Mouse (Mus musculus): ENCODE measurements around the gene Isyna1.

Isyna1 gene

GRCm38 (mm10) chr8:70605871-70606779 lies 12.0 kb downstream of the Isyna1 start:
- POLR2A ChIA-PET, result interaction anchor here in 2 of 4 experiments (0.9 to 10.0 kb wide), 15 partner anchors 9 to 101 kb away, joined by 3 to 161 read pairs (median 5); partner anchors contain the start of genes Ell (in 1 of the 2), Jund (in 1 of the 2), Lrrc25 (in 1 of the 2) and Lsm4 (in 1 of the 2)

GRCm38 (mm10) chr8:70606780-70607602 lies 12.8 kb downstream of the Isyna1 start:
- ChIA-PET POLR2A (interaction anchor here in 3 of 4 experiments (0.5 to 10.0 kb wide), 30 partner anchors 8 to 255 kb away, joined by 3 to 161 read pairs (median 6); partner anchors contain the start of genes Ell (in 2 of the 3), Jund (in 2 of the 3), Pgpep1 (in 2 of the 3) and Arrdc2 (in 1 of the 3)), CTCF (interaction anchor here in 3 of 4 experiments (1.0 to 5.7 kb wide), 4 partner anchors 9 to 23 kb away, joined by 3 to 51 read pairs (median 21); no protein-coding TSS in a partner anchor)

More at GRCm38 (mm10) chr8:70605871-70606779, 12.0 kb downstream of the Isyna1 start:
- CTCF ChIA-PET, result interaction anchor here in 1 of 4 experiments (4.1 to 5.7 kb wide), 2 partner anchors 9 to 24 kb away, joined by 38 to 51 read pairs; no protein-coding TSS in a partner anchor

GRCm38 (mm10) chr8:70607603-70607897 lies 13.4 kb downstream of the Isyna1 start:
- POLR2A ChIA-PET, result interaction anchor here (0.5 to 10.0 kb wide), 30 partner anchors 10 to 255 kb away, joined by 3 to 161 read pairs (median 8); partner anchors contain the start of genes Ell (in 2 of the 4), Fkbp8 (in 2 of the 4), Jund (in 2 of the 4) and Lsm4 (in 2 of the 4)

GRCm38 (mm10) chr8:70607898-70608748 lies 13.9 kb downstream of the Isyna1 start:
- CTCF ChIA-PET, result interaction anchor here in 3 of 4 experiments (0.6 to 5.7 kb wide), 16 partner anchors 10 to 257 kb away, joined by 3 to 51 read pairs (median 4); partner anchors contain the start of genes Fkbp8 (in 1 of the 3), Kxd1 (in 1 of the 3) and Lsm4 (in 1 of the 3)
- POLR2A ChIA-PET, result interaction anchor here (0.5 to 10.0 kb wide), 72 partner anchors 10 to 988 kb away, joined by 3 to 161 read pairs (median 6); partner anchors contain the start of genes Lsm4 (in 4 of the 4), Arrdc2 (in 3 of the 4), Fkbp8 (in 3 of the 4) and Jund (in 3 of the 4)

More at GRCm38 (mm10) chr8:70607603-70607897, 13.4 kb downstream of the Isyna1 start:
- CTCF ChIA-PET, result interaction anchor here in 3 of 4 experiments (1.0 to 5.7 kb wide), 6 partner anchors 9 to 65 kb away, joined by 3 to 51 read pairs (median 4); partner anchors contain the start of gene Lsm4 (in 1 of the 3)

GRCm38 (mm10) chr8:70608749-70609367 lies 14.7 kb downstream of the Isyna1 start, which contains the start of gene Ssbp4:
Ssbp4 (minus strand) TSS chr8:70608872.
- CTCF ChIA-PET, result interaction anchor here (0.5 to 5.7 kb wide), 54 partner anchors 8 to 488 kb away, joined by 3 to 51 read pairs (median 4); partner anchors contain the start of genes Fkbp8 (in 2 of the 4), Kxd1 (in 2 of the 4), Arrdc2 (in 1 of the 4) and Ell (in 1 of the 4)
- POLR2A ChIA-PET, result interaction anchor here (0.6 to 10.0 kb wide), 128 partner anchors 8 to 672 kb away, joined by 3 to 161 read pairs (median 5); partner anchors contain the start of genes Lsm4 (in 4 of the 4), Arrdc2 (in 3 of the 4), Ell (in 3 of the 4) and Fkbp8 (in 3 of the 4)

GRCm38 (mm10) chr8:70609368-70609848 lies 15.2 kb downstream of the Isyna1 start:
- POLR2A ChIA-PET, result interaction anchor here (0.5 to 10.0 kb wide), 128 partner anchors 8 to 787 kb away, joined by 3 to 161 read pairs (median 5); partner anchors contain the start of genes Arrdc2 (in 3 of the 4), Ell (in 3 of the 4), Fkbp8 (in 3 of the 4) and Jund (in 3 of the 4)
- CTCF ChIA-PET, result interaction anchor here (0.5 to 5.7 kb wide), 63 partner anchors 8 to 489 kb away, joined by 3 to 51 read pairs (median 4); partner anchors contain the start of genes Arrdc2 (in 2 of the 4), Fkbp8 (in 2 of the 4), Gm3336 (in 2 of the 4) and Kxd1 (in 2 of the 4)

- CTCF ChIA-PET, result interaction anchor here (0.6 to 5.7 kb wide), 64 partner anchors 8 to 1598 kb away, joined by 3 to 51 read pairs (median 4); partner anchors contain the start of genes Arrdc2 (in 2 of the 4), Gm3336 (in 2 of the 4), Ell (in 1 of the 4) and Fkbp8 (in 1 of the 4)
- POLR2A ChIA-PET, result interaction anchor here (0.5 to 10.0 kb wide), 139 partner anchors 8 to 1004 kb away, joined by 3 to 161 read pairs (median 5); partner anchors contain the start of genes Arrdc2 (in 3 of the 4), Ell (in 3 of the 4), Fkbp8 (in 3 of the 4) and Jund (in 3 of the 4)
Observed at GRCm38 (mm10) chr8:70609849-70610795, 15.9 kb downstream of the Isyna1 start.

- ChIA-PET CTCF (interaction anchor here (0.5 to 5.7 kb wide), 63 partner anchors 7 to 1064 kb away, joined by 3 to 51 read pairs (median 4); partner anchors contain the start of genes Gm3336 (in 2 of the 4), Lsm4 (in 2 of the 4), Ell (in 1 of the 4) and Isyna1 (in 1 of the 4)), POLR2A (interaction anchor here (0.6 to 10.0 kb wide), 59 partner anchors 8 to 232 kb away, joined by 3 to 161 read pairs (median 7); partner anchors contain the start of genes Jund (in 3 of the 4), Arrdc2 (in 2 of the 4), Gdf15 (in 2 of the 4) and Lsm4 (in 2 of the 4))
Observed at GRCm38 (mm10) chr8:70610796-70611771, 16.9 kb downstream of the Isyna1 start.

GRCm38 (mm10) chr8:70611849-70612248 lies 17.7 kb downstream of the Isyna1 start:
- POLR2A ChIA-PET, result interaction anchor here (0.6 to 10.0 kb wide), 38 partner anchors 9 to 619 kb away, joined by 3 to 161 read pairs (median 6); partner anchors contain the start of genes Jund (in 3 of the 4), Arrdc2 (in 2 of the 4), Lsm4 (in 2 of the 4) and Fkbp8 (in 1 of the 4)
- CTCF ChIA-PET, result interaction anchor here (0.5 to 5.7 kb wide), 58 partner anchors 9 to 1064 kb away, joined by 3 to 51 read pairs (median 3); partner anchors contain the start of genes Lsm4 (in 2 of the 4), Arrdc2 (in 1 of the 4), Ell (in 1 of the 4) and Gm3336 (in 1 of the 4)

- POLR2A ChIA-PET, result interaction anchor here in 2 of 4 experiments (1.0 to 5.6 kb wide), 11 partner anchors 15 to 85 kb away, joined by 3 to 46 read pairs (median 4); partner anchors contain the start of genes Jund (in 2 of the 2) and Gdf15 (in 1 of the 2)
- CTCF ChIA-PET, result interaction anchor here in 3 of 4 experiments (0.6 to 3.4 kb wide), 4 partner anchors 11 to 149 kb away, joined by 3 to 15 read pairs (median 4); no protein-coding TSS in a partner anchor
Observed at GRCm38 (mm10) chr8:70613763-70614162, 19.6 kb downstream of the Isyna1 start.

GRCm38 (mm10) chr8:70614469-70614868 lies 20.3 kb downstream of the Isyna1 start:
- POLR2A ChIA-PET, result interaction anchor here in 2 of 4 experiments (0.7 to 5.6 kb wide), 13 partner anchors 8 to 84 kb away, joined by 3 to 46 read pairs (median 5); partner anchors contain the start of genes Lsm4 (in 2 of the 2), Gdf15 (in 1 of the 2) and Jund (in 1 of the 2)
- CTCF ChIA-PET, result interaction anchor here in 1 of 4 experiments (3.4 to 5.7 kb wide), 2 partner anchors 11 to 15 kb away, joined by 15 to 26 read pairs; no protein-coding TSS in a partner anchor

- CTCF ChIA-PET, result interaction anchor here in 2 of 4 experiments (1.2 to 5.7 kb wide), 4 partner anchors 10 to 138 kb away, joined by 3 to 26 read pairs (median 9); no protein-coding TSS in a partner anchor
Observed at GRCm38 (mm10) chr8:70615281-70615680, 21.1 kb downstream of the Isyna1 start.

More at GRCm38 (mm10) chr8:70615281-70615680, 21.1 kb downstream of the Isyna1 start:
- POLR2A ChIA-PET, result interaction anchor here in 3 of 4 experiments (0.6 to 7.4 kb wide), 15 partner anchors 9 to 84 kb away, joined by 3 to 65 read pairs (median 6); partner anchors contain the start of genes Lsm4 (in 2 of the 3), Gdf15 (in 1 of the 3), Jund (in 1 of the 3) and Pgpep1 (in 1 of the 3)

Measured in embryonic stem cell, embryonic (primary cell).